Mouse (Mus musculus): Measurements from ENCODE around the gene Ttc33. TPM values are rescaled to one million over a fixed set of nuclear protein-coding genes. Genes with fewer than 3 reads are reported as not detected.

Ttc33 gene
- polyA plus RNA-seq (2016; fragmentation: Nextera tagmentation; extraction: Ambion mirVana): 32.4 and 32.6 TPM in 2 replicates

DNA sequence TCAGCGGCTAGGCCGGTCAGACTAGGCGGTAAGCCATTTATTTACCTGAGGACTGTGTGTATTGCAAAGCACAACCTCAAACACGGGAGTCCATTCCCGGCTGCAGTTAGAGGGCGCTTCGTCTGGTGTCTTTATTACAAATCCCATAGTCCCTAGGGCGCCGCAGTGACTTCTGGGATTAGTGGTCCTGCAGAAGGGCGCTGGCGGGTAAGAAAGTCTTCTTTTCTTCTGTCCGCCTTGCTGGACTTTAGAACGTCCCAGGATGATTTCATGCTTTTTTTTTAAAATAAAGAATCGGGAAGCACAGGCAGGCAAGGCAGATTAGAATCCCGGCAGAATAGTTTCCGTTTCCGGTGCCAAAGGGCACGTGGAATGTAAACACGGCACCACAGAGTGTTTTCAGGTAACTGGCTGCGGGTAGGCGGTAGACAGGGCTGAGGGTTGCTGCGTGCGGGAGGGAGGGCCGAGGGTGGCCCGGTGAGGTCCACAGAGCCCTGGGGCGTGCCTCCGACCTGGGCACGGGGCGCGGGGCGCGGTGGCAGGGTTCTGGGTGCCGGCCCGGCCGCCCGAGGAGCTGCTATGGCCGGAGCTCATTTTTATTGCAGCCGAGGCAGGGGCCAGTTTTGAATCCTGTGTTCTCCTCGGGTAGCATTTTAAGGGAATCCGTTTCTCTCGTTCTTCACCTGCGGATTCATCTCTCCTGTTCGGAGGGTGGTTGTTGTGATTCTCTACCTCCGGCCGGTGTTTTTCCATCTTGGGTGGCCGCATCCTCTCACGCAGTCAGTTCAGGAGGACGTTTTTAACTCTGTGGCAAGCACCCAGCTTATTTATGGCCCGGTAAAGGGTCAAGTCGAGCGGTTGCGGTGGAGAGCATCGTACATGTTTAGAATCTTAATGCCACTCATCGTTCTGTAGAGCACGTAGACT, at the start of gene Ttc33:
Gene Ttc33 (plus strand): TSS at position 160 of the 927 bp plus-strand sequence.
- H3K27me3 ChIP-seq (replicated peaks): no peaks in the 10 kb centered on the region
- H3K27ac ChIP-seq (ENCODE audit: poor library complexity, severe bottlenecking): peak within 1 kb of the TSS; percentile 63
- H3K4me3 ChIP-seq: peak within 1 kb of the TSS; percentile 87
- under 1% methylated on average over 55 of the region's 55 CpGs for WGBS
- H3K9me3 ChIP-seq (replicated peaks): no peaks in the 10 kb centered on the region
- H3K4me1 ChIP-seq (replicated peaks): peaks cover 24% of the 10 kb centered on the region
- peak within 1 kb of the TSS; percentile 86 for H3K4me2 ChIP-seq
- H3K36me3 ChIP-seq: peaks cover 20% of the 10 kb centered on the region
- peak; percentile 85 for ATAC-seq (ENCODE audit: insufficient number of reproducible peaks, low FRiP score)
- H3K9ac ChIP-seq: peak within 1 kb of the TSS; percentile 83

- peaks cover 7% of the 10 kb centered on the region for H3K4me1 ChIP-seq (replicated peaks)
- WGBS: 51% methylated on average over 9 of the region's 9 CpGs
- no peak for ATAC-seq (ENCODE audit: insufficient number of reproducible peaks, low FRiP score)
These were observed 47.1 kb upstream of the Ttc33 start for GRCm38 (mm10) chr15:5138021-5138856.

DNA sequence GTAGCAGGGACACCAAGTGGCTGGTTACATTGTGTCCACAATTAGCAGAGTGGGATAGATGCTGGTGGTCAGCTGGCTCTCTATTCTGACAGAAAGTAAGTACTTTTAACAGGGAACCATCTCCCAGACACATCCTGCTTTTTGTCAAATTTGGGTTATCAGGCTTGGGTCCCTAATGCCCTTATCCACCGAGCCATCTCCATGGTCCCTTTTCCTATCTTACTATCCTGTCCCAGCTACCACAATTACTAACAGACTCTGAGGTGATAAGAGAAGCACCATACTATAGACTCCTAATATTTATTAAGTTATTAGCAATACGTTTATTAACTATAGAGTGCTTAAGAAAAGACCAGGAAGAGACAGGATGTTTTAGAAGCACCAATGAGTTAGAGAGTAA, 46.0 kb upstream of the Ttc33 start:
- H3K36me3 ChIP-seq: no peaks in the 10 kb centered on the region
- no peak overlapping the region for H3K27ac ChIP-seq (ENCODE audit: poor library complexity, severe bottlenecking)
- no peak for ATAC-seq (ENCODE audit: insufficient number of reproducible peaks, low FRiP score)
- H3K27me3 ChIP-seq (replicated peaks): no peaks in the 10 kb centered on the region
- no peak overlapping the region for H3K9ac ChIP-seq
- H3K4me2 ChIP-seq: no peak overlapping the region
- no peak overlapping the region for H3K4me3 ChIP-seq
- no peaks in the 10 kb centered on the region for H3K9me3 ChIP-seq (replicated peaks)
- 61% methylated on average over 2 of the region's 2 CpGs for WGBS
- H3K4me1 ChIP-seq (replicated peaks): peaks cover 7% of the 10 kb centered on the region

More at GRCm38 (mm10) chr15:5138021-5138856, 47.1 kb upstream of the Ttc33 start:
- no peak overlapping the region for H3K4me2 ChIP-seq
- H3K4me3 ChIP-seq: no peak overlapping the region
- H3K9ac ChIP-seq: no peak overlapping the region
- H3K9me3 ChIP-seq (replicated peaks): no peaks in the 10 kb centered on the region
- H3K27me3 ChIP-seq (replicated peaks): no peaks in the 10 kb centered on the region
- no peaks in the 10 kb centered on the region for H3K36me3 ChIP-seq
- no peak overlapping the region for H3K27ac ChIP-seq (ENCODE audit: poor library complexity, severe bottlenecking)

DNA sequence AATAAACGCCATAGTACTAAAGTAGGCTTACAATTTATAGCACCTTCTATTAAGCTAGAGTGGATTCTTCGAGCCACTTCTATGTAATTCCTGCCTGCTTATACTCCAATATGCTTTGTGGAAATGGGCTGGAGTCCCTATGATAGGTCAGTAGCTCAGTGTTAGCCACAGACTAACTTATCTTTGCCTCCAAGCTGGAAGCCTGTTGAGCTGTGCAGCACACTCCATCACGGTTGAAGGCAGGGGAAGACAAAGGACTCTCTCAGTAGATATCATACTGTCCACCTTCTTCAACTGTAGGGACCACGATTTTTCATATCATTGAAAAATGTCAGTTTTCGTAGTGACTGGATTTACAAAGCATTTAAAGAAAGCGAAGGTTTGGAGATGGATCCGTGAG, 45.5 kb upstream of the Ttc33 start:
- H3K36me3 ChIP-seq: no peaks in the 10 kb centered on the region
- no peak overlapping the region for H3K4me3 ChIP-seq
- no peak overlapping the region for H3K9ac ChIP-seq
- no peak overlapping the region for H3K4me2 ChIP-seq
- WGBS: 65% methylated on average over 7 of the region's 7 CpGs
- 0 out of 2 replicates have a peak, but pooled peaks have one; percentile 35 for ATAC-seq (ENCODE audit: insufficient number of reproducible peaks, low FRiP score)
- no peak overlapping the region for H3K27ac ChIP-seq (ENCODE audit: poor library complexity, severe bottlenecking)
- no peaks in the 10 kb centered on the region for H3K9me3 ChIP-seq (replicated peaks)
- H3K27me3 ChIP-seq (replicated peaks): no peaks in the 10 kb centered on the region
- peaks cover 8% of the 10 kb centered on the region for H3K4me1 ChIP-seq (replicated peaks)

GRCm38 (mm10) chr15:5140357-5140756, 45.0 kb upstream of the Ttc33 start:
- Histone ChIP-seq H3K27me3 (replicated peaks) (no peaks in the 10 kb centered on the region), H3K9me3 (replicated peaks) (no peaks in the 10 kb centered on the region), H3K4me2 (no peak overlapping the region), H3K4me1 (replicated peaks) (peaks cover 13% of the 10 kb centered on the region), H3K27ac (ENCODE audit: poor library complexity, severe bottlenecking) (no peak overlapping the region), H3K4me3 (no peak overlapping the region), H3K36me3 (no peaks in the 10 kb centered on the region), H3K9ac (no peak overlapping the region)
- no peak for ATAC-seq (ENCODE audit: insufficient number of reproducible peaks, low FRiP score)

DNA sequence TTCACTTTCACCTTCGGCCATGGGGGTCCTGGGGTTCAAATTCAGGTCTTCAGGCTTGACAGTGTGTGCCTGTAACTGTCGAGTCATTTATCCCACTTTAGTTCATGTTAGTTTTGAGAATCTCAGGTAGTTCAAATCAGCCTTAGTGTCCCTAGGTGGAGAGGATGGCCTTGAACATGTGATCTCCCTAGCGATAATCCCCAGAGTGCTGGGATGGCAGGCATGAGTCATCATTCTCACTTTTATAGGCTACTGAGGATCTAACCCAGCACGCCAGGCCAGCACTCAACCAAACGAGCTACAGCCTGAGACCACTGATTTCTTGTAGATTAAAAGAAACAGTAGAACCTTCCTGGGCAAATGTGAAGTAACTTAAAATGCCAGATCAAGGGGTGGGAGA, 43.3 kb upstream of the Ttc33 start:
- Histone ChIP-seq H3K4me3 (no peak overlapping the region), H3K27me3 (replicated peaks) (no peaks in the 10 kb centered on the region), H3K4me1 (replicated peaks) (peaks cover 16% of the 10 kb centered on the region), H3K9me3 (replicated peaks) (no peaks in the 10 kb centered on the region), H3K27ac (ENCODE audit: poor library complexity, severe bottlenecking) (no peak overlapping the region), H3K36me3 (0 out of 2 replicates have a peak, but pooled peaks cover 3% of the 10 kb centered on the region), H3K9ac (no peak overlapping the region), H3K4me2 (no peak overlapping the region)
- ATAC-seq (ENCODE audit: insufficient number of reproducible peaks, low FRiP score): no peak
- WGBS: 57% methylated on average over 5 of the region's 5 CpGs

GRCm38 (mm10) chr15:5142714-5143113, 42.6 kb upstream of the Ttc33 start:
- H3K27me3 ChIP-seq (replicated peaks): no peaks in the 10 kb centered on the region
- no peak overlapping the region for H3K27ac ChIP-seq (ENCODE audit: poor library complexity, severe bottlenecking)
- no peaks in the 10 kb centered on the region for H3K9me3 ChIP-seq (replicated peaks)
- H3K4me1 ChIP-seq (replicated peaks): peaks cover 16% of the 10 kb centered on the region
- H3K36me3 ChIP-seq: 0 out of 2 replicates have a peak, but pooled peaks cover 3% of the 10 kb centered on the region
- ATAC-seq (ENCODE audit: insufficient number of reproducible peaks, low FRiP score): no peak
- no peak overlapping the region for H3K4me2 ChIP-seq
- H3K4me3 ChIP-seq: no peak overlapping the region
- H3K9ac ChIP-seq: no peak overlapping the region
- 67% methylated on average over 5 of the region's 5 CpGs for WGBS

- Histone ChIP-seq H3K4me2 (peak within 1 kb of the TSS; percentile 86), H3K9ac (peak within 1 kb of the TSS; percentile 78), H3K27me3 (replicated peaks) (no peaks in the 10 kb centered on the region), H3K4me1 (replicated peaks) (peaks cover 10% of the 10 kb centered on the region), H3K9me3 (replicated peaks) (no peaks in the 10 kb centered on the region), H3K27ac (ENCODE audit: poor library complexity, severe bottlenecking) (peak within 1 kb of the TSS; percentile 90), H3K36me3 (0 out of 2 replicates have a peak, but pooled peaks cover 3% of the 10 kb centered on the region), H3K4me3 (peak within 1 kb of the TSS; percentile 95)
- 1% methylated on average over 60 of the region's 80 CpGs for WGBS
- peak; percentile 92 for ATAC-seq (ENCODE audit: insufficient number of reproducible peaks, low FRiP score)
These were observed 41.8 kb upstream of the Ttc33 start, which contains the start of gene Prkaa1 for GRCm38 (mm10) chr15:5143361-5144020. Prkaa1 (plus strand) TSS chr15:5143861.

GRCm38 (mm10) chr15:5144021-5144778, 41.1 kb upstream of the Ttc33 start:
- Histone ChIP-seq H3K27me3 (replicated peaks) (no peaks in the 10 kb centered on the region), H3K9ac (peak overlapping the region; percentile 78), H3K4me2 (peak overlapping the region; percentile 86), H3K27ac (ENCODE audit: poor library complexity, severe bottlenecking) (peak overlapping the region; percentile 90), H3K4me3 (peak overlapping the region; percentile 95), H3K36me3 (0 out of 2 replicates have a peak, but pooled peaks cover 3% of the 10 kb centered on the region), H3K4me1 (replicated peaks) (peaks cover 15% of the 10 kb centered on the region), H3K9me3 (replicated peaks) (no peaks in the 10 kb centered on the region)
- WGBS: 1% methylated on average over 61 of the region's 61 CpGs
- ATAC-seq (ENCODE audit: insufficient number of reproducible peaks, low FRiP score): peak; percentile 81

Data from heart, embryonic 12.5 days (tissue).